Mouse (Mus musculus): ENCODE data around the gene Fam160a1.

DNA sequence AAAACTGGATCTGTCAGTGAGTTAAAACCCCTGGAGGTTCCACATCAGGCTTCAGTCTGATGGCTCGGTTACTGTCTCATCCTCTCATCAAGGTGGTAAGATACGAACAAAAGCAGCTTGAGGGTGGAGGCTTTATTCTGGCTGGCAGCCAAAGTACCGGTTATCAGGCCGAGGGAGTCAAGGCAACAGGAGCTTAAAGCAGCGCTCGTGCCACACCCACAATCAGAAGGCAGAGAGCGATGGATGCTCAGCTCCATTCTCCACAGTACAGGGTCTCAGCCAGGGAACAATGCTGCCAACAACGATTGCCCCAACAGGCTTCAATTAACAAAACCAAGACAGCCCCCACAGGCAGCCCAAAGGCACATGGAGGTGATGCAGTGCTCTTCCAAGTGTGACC lies 106.4 kb downstream of the Fam160a1 start:
- TF ChIP-seq POLR2A (IDR thresholded peaks at IDR 0.05; ENCODE audit: insufficient read depth, low read length) (no peak), CTCF (IDR thresholded peaks at IDR 0.05; ENCODE audit: low read depth, low read length) (no peak), EP300 (IDR thresholded peaks at IDR 0.05; ENCODE audit: insufficient read depth, low read depth, low read length) (no peak)
